Mouse (Mus musculus) monocyte, adult 2 months (primary cell): ENCODE measurements at regions not wholly inside any gene's neighbourhood (a gene's known extent, or its start where the extent isn't known, plus 50 kb on each side); places are given as distances from the start of the nearest gene placed in this dataset.
"Not testable (repeated sequence)": the region's sequence is repeated elsewhere in the genome, so short reads cannot be mapped to it uniquely, and the experiment has no call there.

Source experiments
- DNase-seq, 2 experiments: peaks; one replicate each; pipeline ENCODE4 v3.0.0; 2022; ENCODE audit warnings: low spot score in 2 of 2, low read depth in 1 of 2

DNA sequence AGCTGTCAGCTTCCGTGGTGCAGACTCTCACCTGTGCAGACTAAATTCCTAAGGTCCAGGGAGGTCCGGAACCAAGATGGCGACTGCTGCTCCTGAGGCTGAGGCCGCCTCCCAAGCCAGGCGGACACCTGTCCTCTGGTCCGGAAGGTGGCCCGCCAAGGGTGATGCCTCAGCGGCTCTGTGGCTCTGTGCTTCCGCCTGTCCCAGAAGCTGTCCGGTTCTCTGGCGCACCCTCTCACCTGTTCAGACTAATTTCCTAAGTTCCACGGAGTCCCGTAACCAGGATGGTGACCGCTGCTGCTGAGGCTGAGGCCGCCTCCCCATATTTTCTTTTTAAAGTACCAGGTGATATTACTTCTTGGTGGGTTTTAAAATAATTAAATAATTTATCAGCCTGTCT, 65.4 kb upstream of the B3galnt2 start:
- not testable (repeated sequence) for DNase-seq

- DNase-seq: peak; percentile 81 to 88
Observed at GRCm38 (mm10) chr13:13889297-13890120, 64.8 kb upstream of the B3galnt2 start.

DNA sequence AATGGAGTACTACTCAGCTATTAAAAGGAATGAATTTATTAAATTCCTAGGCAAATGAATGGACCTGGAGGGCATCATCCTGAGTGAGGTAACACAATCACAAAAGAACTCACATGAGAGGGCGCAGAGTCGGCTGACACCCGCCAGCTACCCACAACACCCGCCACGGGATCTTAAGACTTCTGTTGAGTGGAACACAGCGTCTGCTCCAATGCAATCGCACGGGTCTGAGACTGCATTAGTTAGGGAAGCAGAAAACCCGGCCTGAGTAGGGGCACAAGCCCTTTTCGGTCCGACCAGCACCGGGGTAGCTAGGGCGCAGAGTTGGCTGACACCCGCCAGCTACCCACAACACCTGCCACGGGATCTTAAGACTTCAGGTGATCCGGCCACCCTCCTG, 52.1 kb upstream of the B3galnt2 start:
- not testable (repeated sequence) for DNase-seq
